Mouse (Mus musculus) left cerebral cortex, adult 2 months (tissue): ENCODE results near the gene Mapk1ip1l. TPM values are rescaled to one million over a fixed set of nuclear protein-coding genes. Genes with fewer than 3 reads are reported as not detected.

Source experiments
- DNase-seq, 2 experiments: peaks; one replicate each; pipeline ENCODE4 v3.0.0; 2021 to 2022; ENCODE audit warnings: low spot score in 2 of 2, mixed read lengths in 1 of 2; ENCODE audit errors: extremely low spot score in 1 of 2
- H3K27ac ChIP-seq: fragments of 200-600 bp; 2 replicates; pipeline ENCODE4 v1.8.1; 2022
- H3K4me3 ChIP-seq: fragments of 200-600 bp; 2 replicates; pipeline ENCODE4 v1.8.1; 2022
- CTCF ChIP-seq: fragments of 200-600 bp; IDR thresholded peaks from 2 replicates; pipeline ENCODE4 v1.8.1; 2022; ENCODE audit warnings: antibody characterized with exemption, mild to moderate bottlenecking, moderate library complexity
- intact Hi-C: fragments of 180-260 bp; cut with DNase I; formaldehyde crosslinking; loops from one replicate; pipeline ENCODE4 v1.15.1; 2025
- long read RNA-seq, 2 experiments: library from polyadenylated mRNA; stranded (forward); transcript quantifications; one replicate each; pipeline ENCODE4 v2.0.0; 2021; ENCODE audit warnings: borderline mapping rate in 2 of 2
- total RNA-seq, 2 experiments: library from RNA; stranded (reverse); gene quantifications; 2 replicates each; pipeline ENCODE4 v1.2.3; 2021

The Mapk1ip1l gene
- 10 to 100 TPM; 46.7 to 51.9 TPM for total RNA-seq
- long read RNA-seq, experiment 1, full-length matches to known transcripts: 11 of 17 reads
- long read RNA-seq, experiment 1, partial matches to known transcripts: 3 of 17 reads
- long read RNA-seq, experiment 1, other reads (novel, unspliced or antisense): 3 of 17 reads
- long read RNA-seq, experiment 2, full-length matches to known transcripts: 7 of 12 reads
- long read RNA-seq, experiment 2, partial matches to known transcripts: 4 of 12 reads
- long read RNA-seq, experiment 2, other reads (novel, unspliced or antisense): 1 of 12 reads

DNA sequence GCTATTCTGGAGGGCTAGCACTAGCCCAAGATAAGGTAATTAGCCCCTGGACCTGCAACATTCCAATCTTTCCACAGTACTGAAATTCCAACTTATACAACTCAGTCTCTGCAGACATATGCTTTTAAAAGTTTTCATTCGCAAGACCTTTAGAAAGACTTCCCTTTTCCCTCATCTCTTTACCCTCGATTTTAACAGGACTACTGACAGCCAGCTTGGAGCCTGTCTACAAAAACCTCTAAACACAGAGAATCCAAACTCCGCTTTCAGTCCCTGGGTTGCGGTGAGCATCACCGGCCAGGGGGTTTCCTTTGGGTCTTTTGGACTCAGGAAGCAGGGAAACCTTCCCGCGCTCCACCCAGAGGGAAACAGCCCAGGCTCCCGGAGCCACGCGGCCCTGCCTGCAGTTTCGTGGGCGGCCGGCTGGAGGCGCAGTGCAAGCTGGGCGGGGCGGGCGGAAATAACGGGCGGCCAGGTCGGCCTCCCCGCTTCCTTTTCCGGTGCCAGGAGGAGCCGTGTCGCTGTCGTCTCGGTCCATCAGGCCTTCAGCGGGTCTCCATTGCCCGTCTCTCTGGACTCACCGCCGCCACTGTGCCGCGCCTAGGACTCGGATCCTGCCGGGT is at the start of gene Mapk1ip1l:
Mapk1ip1l (plus strand) TSS at position 482 of the 623 bp plus-strand sequence.
- Histone ChIP-seq H3K27ac (peak within 1 kb of the TSS; percentile 98), H3K4me3 (peak within 1 kb of the TSS; percentile 99)
- TF ChIP-seq CTCF: peak; percentile 100
- peak; percentile 87 to 96 for DNase-seq
- intact Hi-C loops: loop anchor here (2.0 kb wide), 1 partner anchor 21 kb away; the partner anchor contains the start of genes Socs4 and Wdhd1

DNA sequence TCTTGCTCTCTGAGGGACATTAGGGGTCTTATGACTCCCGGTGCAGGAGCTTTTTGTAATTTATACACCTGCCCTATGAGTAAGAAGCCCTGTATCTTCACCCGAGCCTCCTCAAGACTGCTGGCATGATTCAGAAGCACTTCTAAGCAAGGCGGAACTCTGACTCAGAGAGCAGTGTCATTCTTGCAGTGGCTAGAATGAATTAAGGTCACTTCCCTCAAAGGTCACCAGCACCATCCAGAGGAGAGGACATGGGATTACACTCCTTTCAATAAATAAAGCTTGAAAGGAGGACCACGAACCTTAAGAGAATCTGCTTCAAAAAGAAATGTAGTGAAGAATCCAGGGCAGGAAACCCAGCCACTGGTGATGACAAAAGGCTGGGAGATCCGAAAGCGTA is 48.2 kb upstream of the Mapk1ip1l start:
- Histone ChIP-seq H3K4me3 (no peak overlapping the region), H3K27ac (no peak overlapping the region)
- DNase-seq: no peak
- intact Hi-C loops: no loop called here
- TF ChIP-seq CTCF: peak; percentile 9

DNA sequence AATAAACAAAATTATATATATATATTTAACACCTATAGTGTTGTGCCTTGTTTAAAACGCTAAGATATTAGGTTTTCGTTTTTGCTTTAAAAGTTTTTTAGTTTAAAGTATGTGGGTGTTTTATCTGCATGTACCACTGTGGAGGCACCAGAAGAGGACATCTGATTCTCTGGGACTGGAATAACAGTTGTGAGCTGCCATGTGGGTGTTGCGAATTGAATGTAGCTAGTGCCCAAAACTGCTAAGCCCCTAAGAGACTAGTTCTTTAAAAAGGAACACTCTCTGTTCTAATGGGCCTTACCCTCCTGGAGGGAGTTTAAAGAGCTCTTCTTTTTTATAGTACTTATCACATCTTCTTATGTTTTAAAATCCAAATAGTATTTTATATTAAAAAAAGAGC is 33.2 kb upstream of the Mapk1ip1l start:
- intact Hi-C loops: no loop called here
- no peak overlapping the region for H3K4me3 ChIP-seq
- no peak for DNase-seq
- H3K27ac ChIP-seq: no peak overlapping the region
- no peak for TF ChIP-seq CTCF

DNA sequence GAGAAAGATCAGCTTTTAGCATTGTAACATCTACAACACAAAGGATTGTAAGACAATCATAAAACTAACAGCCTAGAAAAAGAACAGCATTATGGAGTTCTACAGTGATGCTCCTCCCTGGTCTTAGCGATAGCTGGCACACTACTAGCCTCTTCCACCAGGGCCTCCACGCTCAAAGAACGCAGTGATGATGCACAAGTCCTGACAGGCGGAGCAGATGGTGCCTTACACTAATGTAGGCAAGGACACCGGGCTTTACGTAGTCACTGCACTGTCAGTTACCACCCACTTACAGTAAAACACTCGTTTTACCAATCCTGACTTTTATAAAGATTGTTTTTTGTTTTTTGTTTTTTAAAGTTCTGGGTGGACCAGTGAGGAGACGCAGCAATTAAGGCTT is 32.2 kb upstream of the Mapk1ip1l start:
- H3K4me3 ChIP-seq: no peak overlapping the region
- no peak for DNase-seq
- no peak overlapping the region for H3K27ac ChIP-seq
- no peak; the same call in 1 of the 2 replicates for TF ChIP-seq CTCF
- intact Hi-C loops: no loop called here

DNA sequence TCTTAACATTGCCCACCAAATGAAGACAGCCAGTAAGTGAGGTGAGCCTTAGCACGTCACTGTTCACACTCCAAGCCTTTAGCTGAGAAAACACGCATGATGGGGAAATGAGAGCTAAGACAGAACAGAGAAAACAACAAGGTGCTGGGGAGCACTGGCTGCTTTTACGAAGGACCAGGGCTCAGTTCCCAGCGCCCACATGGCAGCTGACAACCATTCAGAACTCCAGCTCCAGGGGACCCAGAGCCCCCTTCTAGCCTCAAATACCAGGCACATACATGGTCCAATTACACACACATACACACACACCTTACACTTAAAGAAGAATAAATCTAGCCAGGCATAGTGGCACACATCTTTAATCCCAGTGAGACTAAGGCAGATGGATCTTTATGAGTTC is 29.0 kb upstream of the Mapk1ip1l start:
- intact Hi-C loops: no loop called here
- H3K4me3 ChIP-seq: no peak overlapping the region
- TF ChIP-seq CTCF: no peak
- no peak for DNase-seq
- no peak overlapping the region for H3K27ac ChIP-seq

DNA sequence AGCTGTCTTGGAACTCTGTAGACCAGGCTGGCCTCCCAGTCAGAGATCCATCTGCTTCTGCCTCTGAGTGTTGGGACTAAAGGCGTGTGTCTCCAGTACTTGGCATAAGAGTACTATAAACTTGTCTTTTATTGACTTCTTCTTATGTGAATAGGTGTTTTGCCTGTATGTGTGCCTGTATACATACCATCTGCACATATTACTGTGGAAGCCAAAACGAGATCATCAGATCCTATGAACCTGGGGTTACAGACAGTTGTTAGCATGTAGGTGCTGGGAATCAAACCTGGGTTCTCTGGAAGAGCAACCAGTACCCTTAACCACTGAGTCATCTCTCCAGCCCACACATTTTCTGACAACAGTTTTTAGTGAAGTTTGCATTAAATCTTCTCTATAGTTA is 28.4 kb upstream of the Mapk1ip1l start:
- DNase-seq: no peak
- TF ChIP-seq CTCF: no peak
- H3K27ac ChIP-seq: no peak overlapping the region
- H3K4me3 ChIP-seq: no peak overlapping the region
- intact Hi-C loops: no loop called here

DNA sequence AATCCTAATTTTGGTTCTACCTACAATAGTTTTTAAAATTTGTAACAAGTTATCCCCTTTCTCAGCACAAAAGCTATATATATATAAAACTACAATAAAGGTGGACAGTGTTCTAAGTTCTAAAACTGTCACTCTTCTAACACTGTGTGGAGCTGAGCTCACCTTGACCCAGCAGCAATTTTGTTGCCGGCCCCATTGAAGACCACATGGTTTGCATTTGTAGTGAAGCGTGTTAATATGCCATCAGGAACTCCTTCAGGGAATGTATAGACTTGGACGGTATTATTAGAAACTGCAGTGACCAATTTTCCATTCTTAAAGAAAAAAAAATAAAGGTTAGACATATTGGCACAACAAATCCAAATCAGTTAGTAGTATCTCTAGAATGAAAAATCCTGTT is 24.3 kb upstream of the Mapk1ip1l start:
- Histone ChIP-seq H3K27ac (no peak overlapping the region), H3K4me3 (no peak overlapping the region)
- no peak for TF ChIP-seq CTCF
- intact Hi-C loops: no loop called here
- no peak for DNase-seq

DNA sequence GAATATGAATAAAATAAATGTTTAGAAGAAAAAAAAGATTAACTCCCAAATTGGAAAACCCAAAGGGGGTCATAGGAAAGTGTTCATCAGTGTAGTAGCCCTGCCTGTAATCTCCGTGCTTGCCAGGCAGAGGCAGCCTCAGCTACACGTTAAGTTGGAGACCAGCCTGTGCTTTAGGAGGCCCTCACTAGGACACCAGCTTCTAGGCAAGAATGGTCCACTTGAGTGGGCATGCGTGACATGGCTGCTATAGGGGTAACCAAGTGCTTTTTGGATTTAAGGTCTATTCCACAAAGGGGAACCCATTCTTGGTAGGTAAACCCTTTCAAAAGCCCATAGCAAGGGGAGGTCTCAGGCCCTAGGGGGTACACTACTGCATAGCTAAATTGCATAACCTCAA is 22.6 kb upstream of the Mapk1ip1l start:
- Histone ChIP-seq H3K27ac (no peak overlapping the region), H3K4me3 (no peak overlapping the region)
- intact Hi-C loops: no loop called here
- DNase-seq: no peak
- TF ChIP-seq CTCF: no peak

DNA sequence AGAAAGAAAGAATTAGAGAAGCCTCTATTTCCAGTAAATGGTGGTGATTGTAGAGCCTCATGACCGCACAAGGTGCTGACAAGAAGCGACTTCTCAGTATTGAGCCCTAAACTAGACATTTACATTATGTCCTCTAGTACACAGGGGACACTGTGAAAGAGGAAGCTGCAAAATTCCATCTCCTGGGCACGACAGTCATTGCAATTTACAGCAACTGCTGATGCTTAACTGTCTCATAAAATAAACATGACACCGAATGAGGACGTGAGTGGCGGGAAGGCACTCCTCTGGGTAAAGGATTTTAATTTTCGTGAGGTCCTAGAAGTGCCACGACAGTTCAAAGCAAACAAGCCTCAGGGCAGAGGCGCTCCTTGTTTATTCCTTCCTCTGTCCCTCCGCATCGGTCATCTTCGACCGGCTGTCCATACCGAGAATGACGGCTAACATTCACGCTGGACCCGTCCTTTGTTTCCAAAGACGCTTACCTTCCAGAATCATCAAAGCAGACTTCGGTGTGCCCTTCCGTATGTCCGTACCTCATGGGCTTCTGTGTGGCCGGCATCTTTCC is 21.9 kb upstream of the Mapk1ip1l start:
- no peak for DNase-seq

DNA sequence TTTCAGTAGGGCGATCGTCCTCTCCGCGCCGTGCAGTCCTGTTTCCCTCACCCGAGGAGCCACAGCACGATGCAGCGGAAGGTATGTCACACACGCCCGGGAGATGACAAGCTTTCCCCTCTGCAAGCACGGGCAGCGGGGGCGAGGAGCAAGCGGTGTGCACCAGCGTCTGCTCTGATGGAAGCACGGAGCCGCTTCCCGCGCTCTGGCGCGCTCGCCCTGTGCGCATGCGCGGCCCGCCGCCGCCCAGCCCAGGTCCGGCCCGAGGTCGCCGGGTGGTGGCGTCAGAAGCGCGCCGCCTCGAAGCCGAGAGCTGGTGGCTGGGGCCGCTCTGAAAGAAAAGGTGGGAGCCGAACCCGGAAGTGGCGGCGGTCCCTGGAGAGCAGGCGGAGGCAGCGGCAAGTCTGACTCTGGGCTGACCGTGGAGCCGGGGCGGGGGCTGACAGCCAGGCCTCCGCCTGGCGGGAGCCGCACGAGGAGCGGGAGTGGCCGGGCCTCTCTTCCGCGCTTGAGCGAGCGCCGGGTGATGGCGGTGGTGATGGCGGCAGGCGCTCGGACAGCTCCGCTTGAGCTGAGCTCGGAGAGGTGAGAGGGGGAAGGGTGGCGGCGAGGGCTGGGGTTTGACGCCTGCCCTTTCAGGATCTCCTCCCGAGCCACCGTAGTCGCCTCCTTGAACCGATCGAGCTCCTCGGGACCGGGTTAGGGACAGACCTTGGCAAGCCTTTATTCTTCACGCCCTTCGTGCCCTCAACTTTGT is 21.3 kb upstream of the Mapk1ip1l start, which contains the start of the genes Wdhd1 and Socs4:
Wdhd1 (minus strand) TSS at position 221 of the 757 bp plus-strand sequence.
Socs4 (plus strand) TSS at position 295 of the 757 bp plus-strand sequence.
- intact Hi-C loops: loop anchor here (2.0 kb wide), 1 partner anchor 22 kb away; the partner anchor contains the start of gene Mapk1ip1l
- peak; percentile 96 for DNase-seq
- TF ChIP-seq CTCF: no peak; the same call in 1 of the 2 replicates
- peak within 1 kb of the TSS; percentile 89 for H3K27ac ChIP-seq
- peak within 1 kb of the TSS; percentile 98 for H3K4me3 ChIP-seq

More for the DNA sequence above, 21.9 kb upstream of the Mapk1ip1l start:
- H3K27ac ChIP-seq: peak overlapping the region; percentile 89
- intact Hi-C loops: loop anchor here (2.0 kb wide), 1 partner anchor 23 kb away; the partner anchor contains the start of gene Mapk1ip1l
- peak overlapping the region; percentile 98 for H3K4me3 ChIP-seq
- TF ChIP-seq CTCF: no peak

DNA sequence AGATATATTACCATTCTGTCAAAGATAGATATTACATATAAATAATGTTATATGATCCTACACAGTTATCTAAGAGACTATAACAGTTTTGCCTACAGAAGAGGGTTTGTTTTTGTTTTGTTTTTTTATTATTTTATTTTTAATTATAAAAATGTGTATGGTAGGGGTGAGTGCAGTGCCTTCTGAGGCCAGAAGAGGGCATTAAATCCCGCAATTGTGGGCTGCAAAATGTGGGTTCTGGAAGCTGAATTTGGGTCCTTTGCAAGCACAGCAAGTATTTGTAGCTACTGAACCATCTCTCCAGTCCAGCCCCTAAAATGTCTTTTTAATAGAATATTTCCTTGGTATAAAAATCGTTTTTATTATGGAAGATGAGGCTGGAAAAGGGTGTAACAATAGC is 19.0 kb upstream of the Mapk1ip1l start:
- intact Hi-C loops: no loop called here
- H3K27ac ChIP-seq: no peak overlapping the region
- no peak for DNase-seq
- no peak overlapping the region for H3K4me3 ChIP-seq
- peak; percentile 42 for TF ChIP-seq CTCF
